Mouse (Mus musculus): Measurements from ENCODE around the gene Gm8122. TPM values are rescaled to one million over a fixed set of nuclear protein-coding genes. Genes with fewer than 3 reads are reported as not detected.

Gene Gm8122
- polyA plus RNA-seq (2017; shearing (Covaris generic)) = not detected

GRCm38 (mm10) chr14:43235204-43235603, at the start of gene Gm8122:
Gm8122 (minus strand) TSS chr14:43235304.

GRCm38 (mm10) chr14:43274986-43275511, 39.9 kb upstream of the Gm8122 start, which contains the start of gene Gm9732:
Gm9732 (plus strand) TSS chr14:43275036.

GRCm38 (mm10) chr14:43258349-43258748, 23.2 kb upstream of the Gm8122 start, which contains the start of gene Gm8126:
Gm8126 (plus strand) TSS chr14:43258649.

Other genes with a start within 250 kb of the Gm8122 start
- gene Gm8082, start 241.7 kb downstream of the Gm8122 start, polyA plus RNA-seq (2017; shearing (Covaris generic)) = not detected
- gene Gm10376, start 219.7 kb downstream of the Gm8122 start, polyA plus RNA-seq (2017; shearing (Covaris generic)) = not detected
- gene Gm8094, start 158.7 kb downstream of the Gm8122 start, polyA plus RNA-seq (2017; shearing (Covaris generic)) = not detected
- not detected for gene Gm8104, start 134.7 kb downstream of the Gm8122 start, polyA plus RNA-seq (2017; shearing (Covaris generic))
- not detected for gene Gm7233, start 55.4 kb downstream of the Gm8122 start, polyA plus RNA-seq (2017; shearing (Covaris generic))
- not detected for gene Gm8126, start 23.3 kb upstream of the Gm8122 start, polyA plus RNA-seq (2017; shearing (Covaris generic))
- gene Gm9732, start 39.7 kb upstream of the Gm8122 start, polyA plus RNA-seq (2017; shearing (Covaris generic)) = not detected
- not detected for gene Gm8127, start 58.5 kb upstream of the Gm8122 start, polyA plus RNA-seq (2017; shearing (Covaris generic))
- gene 1700001F09Rik, start 112.5 kb upstream of the Gm8122 start, polyA plus RNA-seq (2017; shearing (Covaris generic)) = not detected
- gene Gm8138, start 181.0 kb upstream of the Gm8122 start, polyA plus RNA-seq (2017; shearing (Covaris generic)) = not detected

Measured in activated CD4-positive, CD25-positive, alpha-beta regulatory T cell, adult 9 weeks (primary cell).